Comparison of ENCODE assay signal across 28 mouse cellular contexts in the genomic region with DNA sequence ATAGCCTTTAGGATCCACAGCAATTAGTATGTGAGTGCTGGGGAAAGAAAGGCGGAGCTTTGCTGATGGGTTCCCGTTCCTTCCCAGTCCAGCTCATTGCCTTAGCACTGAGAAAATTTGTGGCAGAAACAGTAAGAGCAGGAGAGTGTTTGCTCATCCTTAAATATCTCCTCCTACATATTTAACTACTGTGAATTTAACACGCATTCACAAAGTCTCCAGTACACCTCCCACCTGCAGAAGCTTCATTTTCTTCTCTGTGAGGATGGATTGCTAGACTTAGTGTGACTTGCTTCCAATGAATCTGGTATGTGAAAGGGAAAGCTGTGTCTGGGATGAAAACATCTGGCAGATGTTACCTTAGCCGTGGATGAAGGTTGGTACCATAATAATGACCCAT.
DNase-seq lines count a peak whose midpoint lies in the region; TF ChIP-seq lines count a peak whose summit lies in the region.
"Had no signal": no experiment of that assay in that cellular context is flagged by ENCODE, and none has a peak within 500 bp of the region (broad histone marks: within the 10 kb centered on the region; RNA-seq: fewer than 3 reads in every experiment).

No protein-coding gene starts in this region.

- intact Hi-C loops in left cerebral cortex, postnatal 25 days (cut with DNase I), result no loop called here
- intact Hi-C loops in gastrocnemius, adult 2 months (cut with DNase I), result no loop called here

- TF ChIP-seq CTCF in gastrocnemius, adult 2 months (IDR thresholded peaks at IDR 0.05), result no peak

- no peak overlapping the region for H3K27ac ChIP-seq in gastrocnemius, adult 2 months
- H3K27ac ChIP-seq: embryonic facial prominence, embryonic 10.5 days; embryonic facial prominence, embryonic 15.5 days; forebrain, embryonic 12.5 days; hindbrain, embryonic 12.5 days; kidney, postnatal 0 days; limb, embryonic 12.5 days; lung, embryonic 15.5 days; midbrain, embryonic 10.5 days; midbrain, embryonic 15.5 days; neural tube, embryonic 15.5 days had no signal

- DNase-seq in frontal cortex, adult 2 months (ENCODE audit: extremely low spot score in 1 of 2, low spot score in 1 of 2), result peak; percentile 19 to 44
- no peak for DNase-seq in frontal cortex, postnatal 25 days (ENCODE audit: low spot score in 2 of 2)
- peak; percentile 13 to 28 for DNase-seq in right cerebral cortex, adult 2 months (ENCODE audit: low spot score in 2 of 2)
- DNase-seq in right cerebral cortex, postnatal 10 days (ENCODE audit: low spot score in 2 of 2), result no peak
- peak; percentile 4 to 76 for DNase-seq in left cerebral cortex, postnatal 25 days (ENCODE audit: low spot score in 2 of 2)
- DNase-seq in cerebellum, adult 11 months, result no peak
- no peak for DNase-seq in gastrocnemius, adult 2 months
- DNase-seq: adrenal gland, postnatal 25 days; cerebellum, adult 2 months; cerebellum, postnatal 25 days; gastrocnemius, postnatal 36 days; heart, adult 18-20 months; heart, postnatal 36 days; layer of hippocampus, postnatal 36 days; retina, postnatal 1 day; spleen, adult 18-20 months; thymus, adult 18-20 months; thymus, postnatal 25 days had no signal

- H3K4me3 ChIP-seq in gastrocnemius, adult 2 months, result no peak overlapping the region
- H3K4me3 ChIP-seq: embryonic facial prominence, embryonic 10.5 days; embryonic facial prominence, embryonic 15.5 days; forebrain, embryonic 12.5 days; hindbrain, embryonic 12.5 days; limb, embryonic 12.5 days; lung, embryonic 15.5 days; midbrain, embryonic 10.5 days; midbrain, embryonic 15.5 days; neural tube, embryonic 15.5 days had no signal

Comparison
In these comparisons a context has a peak if more than half of its experiments do, and no peak if none do; other contexts are left out.
1. DNase-seq: peak in frontal cortex, adult 2 months (2 of 2), right cerebral cortex, adult 2 months (2 of 2) and left cerebral cortex, postnatal 25 days (2 of 2); none in frontal cortex, postnatal 25 days (0 of 2), right cerebral cortex, postnatal 10 days (0 of 2), cerebellum, adult 11 months (single experiment) and gastrocnemius, adult 2 months (single experiment).